Mouse (Mus musculus) CH12.LX (cell line): ENCODE measurements at regions not wholly inside any gene's neighbourhood (a gene's known extent, or its start where the extent isn't known, plus 50 kb on each side); places are given as distances from the start of the nearest gene placed in this dataset.

Experiments
- CTCF ChIP-seq, 2 experiments: IDR thresholded peaks in 1 of 2; conservative IDR thresholded peaks in 1 of 2; 2 replicates each; pipeline ENCODE4 v1.5.1; 2011 to 2012; ENCODE audit warnings: low read depth in 2 of 2, low read length in 2 of 2, improper control_type of control experiment in 1 of 2, inconsistent platforms in 1 of 2, mild to moderate bottlenecking in 1 of 2, moderate library complexity in 1 of 2
- E2F4 ChIP-seq: IDR thresholded peaks from 2 replicates; pipeline ENCODE4 v1.6.1; 2011; ENCODE audit warnings: low read depth, low read length, improper control_type of control experiment; ENCODE audit not compliant: insufficient replicate concordance
- NELFE ChIP-seq: IDR thresholded peaks from 2 replicates; pipeline ENCODE4 v1.6.1; 2011; ENCODE audit warnings: low read depth, low read length, improper control_type of control experiment
- ZC3H11A ChIP-seq: IDR thresholded peaks from 2 replicates; pipeline ENCODE4 v1.6.1; 2012; ENCODE audit warnings: low read depth, mild to moderate bottlenecking, inconsistent platforms, low read length, improper control_type of control experiment

GRCm38 (mm10) chr16:50762096-50762495 lies 171.1 kb upstream of the Ccdc54 start:
- TF ChIP-seq E2F4 = no peak
- no peak for TF ChIP-seq ZC3H11A
- TF ChIP-seq NELFE = no peak
- no peak for TF ChIP-seq CTCF (conservative IDR thresholded peaks at IDR 0.05 in 1 of 2, IDR thresholded peaks at IDR 0.05 in 1 of 2; ENCODE audit: low read depth in 2 of 2, low read length in 2 of 2)
